Mouse (Mus musculus) neural tube, embryonic 11.5 days (tissue): ENCODE data around the gene Kif11. TPM values are rescaled to one million over a fixed set of nuclear protein-coding genes. Genes with fewer than 3 reads are reported as not detected.
A peak's percentile ranks its signal among the peaks of the same experiment; 100 is the strongest.

Source experiments
- ATAC-seq: fragments of 200-750 bp; cut with Nextera tagmentation; 2 replicates; pipeline ENCODE4 v1.8.0; 2017; ENCODE audit warnings: moderate number of reproducible peaks, mild to moderate bottlenecking, moderate TSS enrichment, moderate library complexity; ENCODE audit not compliant: insufficient read depth, low FRiP score, low TSS enrichment
- DNase-seq: peaks from one replicate; pipeline ENCODE4 v3.0.0-alpha.2; 2015; ENCODE audit warnings: low spot score
- H3K27ac ChIP-seq: fragments of 300-500 bp; sonication (generic); 2 replicates; pipeline ENCODE4 v1.5.1; 2014; ENCODE audit warnings: low read depth, mild to moderate bottlenecking, low read length
- H3K27me3 ChIP-seq: fragments of 300-500 bp; sonication (generic); 2 replicates; pipeline ENCODE4 v1.6.1; 2014; ENCODE audit warnings: mild to moderate bottlenecking, low read length, mixed read lengths; ENCODE audit not compliant: control insufficient read depth, insufficient read depth
- H3K36me3 ChIP-seq: fragments of 300-500 bp; sonication (generic); 2 replicates; pipeline ENCODE4 v1.6.1; 2014; ENCODE audit warnings: mild to moderate bottlenecking, low read length, moderate library complexity, mixed read lengths; ENCODE audit not compliant: control insufficient read depth, insufficient read depth
- H3K4me1 ChIP-seq: fragments of 300-500 bp; sonication (generic); 2 replicates; pipeline ENCODE4 v1.6.1; 2014; ENCODE audit warnings: low read length, mixed read lengths; ENCODE audit not compliant: control insufficient read depth, insufficient read depth
- H3K4me2 ChIP-seq: fragments of 300-500 bp; sonication (generic); 2 replicates; pipeline ENCODE4 v1.6.1; 2014; ENCODE audit warnings: low read depth, mild to moderate bottlenecking, moderate library complexity
- H3K4me3 ChIP-seq: fragments of 300-500 bp; sonication (generic); 2 replicates; pipeline ENCODE4 v1.5.1; 2014; ENCODE audit warnings: low read depth, low read length
- H3K9ac ChIP-seq: fragments of 300-500 bp; sonication (generic); 2 replicates; pipeline ENCODE4 v1.6.1; 2014; ENCODE audit warnings: mild to moderate bottlenecking, low read length
- H3K9me3 ChIP-seq: fragments of 300-500 bp; sonication (generic); 2 replicates; pipeline ENCODE4 v1.6.1; 2016; ENCODE audit warnings: low read length; ENCODE audit not compliant: control insufficient read depth
- whole genome bisulfite sequencing: fragments of 180-500 bp; shearing (Covaris S2); extraction: QIAGEN DNeasy Blood & Tissue Kit; methylation state at CpG from one replicate; pipeline ENCODE4 v1.1.7; 2014; 5-methylcytosine and 5-hydroxymethylcytosine counted together
- polyA plus RNA-seq: library from polyadenylated mRNA; unstranded; fragments of >200 nt; fragmentation: Nextera tagmentation; extraction: Ambion mirVana; gene quantifications from 2 replicates; pipeline ENCODE4 v1.2.1, GENCODE M21; 2014

Kif11 gene
- polyA plus RNA-seq, 1 experiment from 2014 or later, result 75.9 TPM

- WGBS, result 81% methylated on average over 6 of the region's 6 CpGs
- Histone ChIP-seq H3K4me2 (no peak overlapping the region), H3K27ac (no peak overlapping the region), H3K9ac (no peak overlapping the region), H3K36me3 (peaks cover 8% of the 10 kb centered on the region), H3K27me3 (no peaks in the 10 kb centered on the region), H3K4me3 (no peak overlapping the region), H3K9me3 (no peaks in the 10 kb centered on the region), H3K4me1 (no peaks in the 10 kb centered on the region)
- no peak for DNase-seq
- no peak for ATAC-seq
Measured at GRCm38 (mm10) chr19:37400936-37401335, 24.7 kb downstream of the Kif11 start.

- Histone ChIP-seq H3K27ac (no peak overlapping the region), H3K4me2 (no peak overlapping the region), H3K9me3 (no peaks in the 10 kb centered on the region), H3K4me3 (no peak overlapping the region), H3K27me3 (no peaks in the 10 kb centered on the region), H3K9ac (no peak overlapping the region), H3K4me1 (no peaks in the 10 kb centered on the region), H3K36me3 (peaks cover 6% of the 10 kb centered on the region)
- no peak for DNase-seq
- 94% methylated on average over 4 of the region's 4 CpGs for WGBS
- ATAC-seq, result no peak
Measured at GRCm38 (mm10) chr19:37418294-37418693, 42.1 kb downstream of the Kif11 start.

GRCm38 (mm10) chr19:37419613-37420012 lies 43.4 kb downstream of the Kif11 start:
- H3K4me3 ChIP-seq, result no peak overlapping the region
- H3K9me3 ChIP-seq, result no peaks in the 10 kb centered on the region
- H3K4me1 ChIP-seq, result no peaks in the 10 kb centered on the region
- DNase-seq, result peak; percentile 28
- H3K4me2 ChIP-seq, result no peak overlapping the region
- 63% methylated on average over 3 of the region's 3 CpGs for WGBS
- ATAC-seq, result no peak
- no peaks in the 10 kb centered on the region for H3K27me3 ChIP-seq
- H3K27ac ChIP-seq, result no peak overlapping the region
- H3K9ac ChIP-seq, result no peak overlapping the region
- H3K36me3 ChIP-seq, result peaks cover 6% of the 10 kb centered on the region

- Histone ChIP-seq H3K9me3 (no peaks in the 10 kb centered on the region), H3K4me3 (no peak overlapping the region), H3K36me3 (no peaks in the 10 kb centered on the region), H3K27me3 (peaks cover 18% of the 10 kb centered on the region), H3K27ac (no peak overlapping the region), H3K9ac (no peak overlapping the region), H3K4me1 (no peaks in the 10 kb centered on the region), H3K4me2 (no peak overlapping the region)
- ATAC-seq (no peak), DNase-seq (no peak)
- WGBS, result 84% methylated on average over 5 of the region's 5 CpGs
Measured at GRCm38 (mm10) chr19:37428589-37428988, 52.4 kb downstream of the Kif11 start.

GRCm38 (mm10) chr19:37431139-37431756 lies 55.0 kb downstream of the Kif11 start:
- H3K36me3 ChIP-seq, result no peaks in the 10 kb centered on the region
- H3K4me2 ChIP-seq, result no peak overlapping the region
- no peak overlapping the region for H3K9ac ChIP-seq
- ATAC-seq (no peak), DNase-seq (no peak)
- WGBS, result 89% methylated on average over 11 of the region's 11 CpGs
- H3K4me1 ChIP-seq, result no peaks in the 10 kb centered on the region; the same call in 1 of the 2 replicates
- H3K4me3 ChIP-seq, result no peak overlapping the region
- no peaks in the 10 kb centered on the region for H3K9me3 ChIP-seq
- H3K27me3 ChIP-seq, result peaks cover 45% of the 10 kb centered on the region
- no peak overlapping the region for H3K27ac ChIP-seq

DNA sequence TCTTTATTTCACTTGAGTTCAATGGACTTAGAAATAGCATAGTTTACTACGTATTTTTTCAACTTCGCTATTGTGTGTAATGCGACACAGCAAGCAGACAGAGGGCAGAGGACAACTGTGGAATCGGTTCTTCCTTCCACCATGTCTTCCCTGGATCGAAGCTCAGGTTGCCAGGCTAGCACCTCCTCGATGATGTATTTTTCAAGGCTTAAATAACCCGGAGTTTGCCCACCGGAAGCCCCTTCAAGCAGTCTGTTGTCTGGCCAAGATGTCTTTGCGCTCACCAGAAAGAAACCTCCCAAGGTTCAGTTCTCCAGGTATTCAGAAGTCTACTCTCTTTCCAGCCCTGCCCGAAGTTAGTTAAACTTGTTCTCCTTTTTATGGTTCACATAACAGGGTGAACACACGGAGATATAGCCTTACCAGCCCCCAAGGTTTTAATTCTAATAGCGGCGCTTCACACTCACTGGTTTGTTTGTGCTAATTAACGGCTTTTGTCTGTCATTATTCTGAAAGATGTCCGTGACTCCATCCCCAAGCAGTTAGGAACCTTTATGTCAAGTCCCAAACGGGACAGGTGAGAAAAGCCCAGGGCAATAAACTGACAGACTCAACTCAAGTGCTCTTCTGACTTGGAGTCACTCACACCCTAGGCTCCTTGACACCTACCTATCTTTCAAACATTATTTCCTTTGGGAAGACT lies 56.8 kb downstream of the Kif11 start:
- Histone ChIP-seq H3K9me3 (no peaks in the 10 kb centered on the region), H3K27ac (no peak overlapping the region), H3K9ac (no peak overlapping the region), H3K4me2 (no peak overlapping the region), H3K4me3 (no peak overlapping the region), H3K36me3 (no peaks in the 10 kb centered on the region), H3K27me3 (peaks cover 61% of the 10 kb centered on the region), H3K4me1 (no peaks in the 10 kb centered on the region; the same call in 1 of the 2 replicates)
- WGBS, result 16% methylated on average over 16 of the region's 16 CpGs
- ATAC-seq (no peak), DNase-seq (no peak)

GRCm38 (mm10) chr19:37433895-37434262 lies 57.7 kb downstream of the Kif11 start:
- 3% methylated on average over 14 of the region's 14 CpGs for WGBS
- Histone ChIP-seq H3K4me3 (peak overlapping the region; percentile 40), H3K36me3 (no peaks in the 10 kb centered on the region), H3K27me3 (peaks cover 65% of the 10 kb centered on the region), H3K4me2 (peak overlapping the region; percentile 42), H3K4me1 (no peaks in the 10 kb centered on the region; the same call in 1 of the 2 replicates), H3K9me3 (no peaks in the 10 kb centered on the region), H3K9ac (no peak overlapping the region), H3K27ac (no peak overlapping the region)
- DNase-seq, result no peak
- peak; percentile 23 for ATAC-seq

DNA sequence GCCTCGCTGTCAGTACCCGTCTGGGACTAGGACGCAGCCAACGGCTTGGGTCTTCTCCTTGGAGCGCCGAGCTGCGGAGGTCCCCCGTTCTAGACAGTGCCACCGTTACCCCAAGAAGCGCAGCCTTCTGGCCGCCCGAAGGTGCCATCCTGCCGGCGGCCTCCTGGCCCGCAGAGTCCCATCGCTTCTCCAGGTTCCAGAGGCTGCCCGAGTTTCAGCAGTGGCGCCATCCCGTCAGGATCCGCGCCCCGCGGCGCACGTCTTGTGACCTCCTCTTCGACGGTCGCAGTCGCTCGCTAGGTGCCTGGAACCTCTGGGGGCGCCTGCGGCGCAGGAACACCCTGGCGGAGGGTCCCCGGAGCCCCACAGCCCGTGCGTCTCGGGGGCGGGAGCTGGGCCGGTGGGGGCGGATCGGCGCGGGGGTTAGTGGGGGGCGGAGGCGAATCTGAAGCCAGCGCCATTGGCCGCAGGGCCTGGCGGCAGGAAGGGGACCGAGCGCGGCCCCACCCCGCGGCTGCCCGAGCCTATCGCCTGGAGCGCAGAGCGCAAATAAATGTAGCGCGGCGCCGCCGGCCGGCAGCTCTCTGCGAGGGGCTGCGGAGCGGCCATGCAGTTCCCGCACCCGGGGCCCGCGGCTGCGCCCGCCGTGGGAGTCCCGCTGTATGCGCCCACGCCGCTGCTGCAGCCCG lies 58.2 kb downstream of the Kif11 start, which contains the start of gene Hhex:
Gene Hhex (plus strand): TSS at position 548 of the 689 bp plus-strand sequence.
- H3K27me3 ChIP-seq, result peaks cover 70% of the 10 kb centered on the region
- WGBS, result under 1% methylated on average over 58 of the region's 79 CpGs
- no peaks in the 10 kb centered on the region; the same call in 1 of the 2 replicates for H3K4me1 ChIP-seq
- H3K27ac ChIP-seq, result no peak within 1 kb of the TSS
- peak within 1 kb of the TSS; percentile 23; the same call in 1 of the 2 replicates for H3K9ac ChIP-seq
- ATAC-seq, result peak; percentile 74
- H3K4me3 ChIP-seq, result peak within 1 kb of the TSS; percentile 40
- peak; percentile 68 for DNase-seq
- no peaks in the 10 kb centered on the region for H3K36me3 ChIP-seq
- no peaks in the 10 kb centered on the region for H3K9me3 ChIP-seq
- H3K4me2 ChIP-seq, result peak within 1 kb of the TSS; percentile 42
